Mouse (Mus musculus) small intestine, adult 2 months (tissue): ENCODE measurements at regions not wholly inside any gene's neighbourhood (a gene's known extent, or its start where the extent isn't known, plus 50 kb on each side); places are given as distances from the start of the nearest gene placed in this dataset.

Experiments
- H3K27ac ChIP-seq: fragments of 200-500 bp; 2 replicates; pipeline ENCODE4 v1.5.1; 2012; ENCODE audit warnings: low read depth, low read length, control low read depth, inconsistent platforms; ENCODE audit not compliant: insufficient read depth
- H3K27me3 ChIP-seq: fragments of 200-500 bp; 2 replicates; pipeline ENCODE4 v1.6.1; 2012; ENCODE audit warnings: mild to moderate bottlenecking, moderate library complexity, low read length, inconsistent platforms; ENCODE audit not compliant: control insufficient read depth, insufficient read depth
- H3K36me3 ChIP-seq: fragments of 200-500 bp; 2 replicates; pipeline ENCODE4 v1.6.1; 2012; ENCODE audit warnings: mild to moderate bottlenecking, low read length, control low read depth, inconsistent platforms; ENCODE audit not compliant: control insufficient read depth, insufficient read depth
- H3K4me1 ChIP-seq: fragments of 200-500 bp; 2 replicates; pipeline ENCODE4 v1.6.1; 2012; ENCODE audit warnings: low read length, inconsistent platforms, mixed read lengths; ENCODE audit not compliant: control insufficient read depth, insufficient read depth, insufficient read length
- H3K4me3 ChIP-seq: fragments of 200-500 bp; 2 replicates; pipeline ENCODE4 v1.5.1; 2012; ENCODE audit warnings: low read depth, mild to moderate bottlenecking, control low read depth, inconsistent platforms, low read length, moderate library complexity
- CTCF ChIP-seq: fragments of 200-500 bp; IDR thresholded peaks from 2 replicates; pipeline ENCODE4 v1.5.1; 2012; ENCODE audit warnings: low read depth, mild to moderate bottlenecking, control low read depth, inconsistent platforms, low read length, moderate library complexity, mixed read lengths; ENCODE audit not compliant: insufficient replicate concordance, insufficient read length; ENCODE audit errors: extremely low read depth
- POLR2A ChIP-seq: fragments of 200-500 bp; IDR thresholded peaks from 2 replicates; pipeline ENCODE4 v1.6.1; 2012; ENCODE audit warnings: low read depth, mild to moderate bottlenecking, control low read depth, inconsistent platforms, low read length, moderate library complexity
- WGBS: fragments of 180-500 bp; shearing (Covaris S2); methylation state at CpG from one replicate; pipeline ENCODE4 v1.1.7; 2018; 5-methylcytosine and 5-hydroxymethylcytosine counted together

DNA sequence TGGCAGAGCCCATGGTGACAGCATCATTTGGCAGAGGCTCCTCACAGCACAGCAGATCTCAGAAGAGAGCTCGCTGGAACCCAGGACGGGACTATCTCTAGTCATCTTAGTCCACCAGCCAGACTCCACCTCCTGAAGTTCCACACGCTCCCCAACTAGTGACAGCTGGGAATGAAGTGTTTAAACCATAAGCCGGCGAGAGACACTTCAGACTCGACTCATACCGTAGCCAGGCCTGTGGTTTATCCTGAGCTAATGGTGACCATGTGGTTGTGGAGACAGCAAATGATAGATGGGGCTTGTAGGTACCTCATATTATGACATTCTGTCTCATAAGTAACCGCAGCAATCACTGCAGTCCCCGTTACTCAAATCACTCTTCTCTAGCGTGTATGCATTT, 52.1 kb upstream of the Runx1 start:
- H3K36me3 ChIP-seq: no peaks in the 10 kb centered on the region
- TF ChIP-seq POLR2A: no peak
- no peak for TF ChIP-seq CTCF
- no peaks in the 10 kb centered on the region for H3K27me3 ChIP-seq
- H3K27ac ChIP-seq: no peak overlapping the region
- no peak overlapping the region for H3K4me3 ChIP-seq
- no peaks in the 10 kb centered on the region for H3K4me1 ChIP-seq
- WGBS: 76% methylated on average over 10 of the region's 10 CpGs
